Mouse (Mus musculus) R1 (cell line): Measurements from ENCODE around the gene Rpl9-ps6.
A peak's percentile ranks its signal among the peaks of the same experiment; 100 is the strongest.
"Not testable (repeated sequence)": the region's sequence is repeated elsewhere in the genome, so short reads cannot be mapped to it uniquely, and the experiment has no call there.

Source experiments
- DNase-seq: peaks from one replicate; pipeline ENCODE4 v3.0.0-alpha.2; 2018; ENCODE audit warnings: low read depth, low spot score

Rpl9-ps6 gene

GRCm38 (mm10) chr19:32481511-32481910 lies 15.1 kb upstream of the Rpl9-ps6 start:
- DNase-seq: no peak

GRCm38 (mm10) chr19:32480791-32481442 lies 14.5 kb upstream of the Rpl9-ps6 start:
- DNase-seq: no peak

GRCm38 (mm10) chr19:32480255-32480654 lies 13.9 kb upstream of the Rpl9-ps6 start:
- DNase-seq: no peak

GRCm38 (mm10) chr19:32476712-32477052 lies 10.3 kb upstream of the Rpl9-ps6 start:
- DNase-seq: no peak

- no peak for DNase-seq
Observed at GRCm38 (mm10) chr19:32476016-32476711, 9.8 kb upstream of the Rpl9-ps6 start.

- no peak for DNase-seq
Observed at GRCm38 (mm10) chr19:32470570-32471263, 4.3 kb upstream of the Rpl9-ps6 start.

GRCm38 (mm10) chr19:32470059-32470497 lies 3.7 kb upstream of the Rpl9-ps6 start:
- peak; percentile 79 for DNase-seq

GRCm38 (mm10) chr19:32467325-32467724 lies 947 bp upstream of the Rpl9-ps6 start:
- no peak for DNase-seq

- DNase-seq: no peak
Observed at GRCm38 (mm10) chr19:32465228-32465627, 1.1 kb downstream of the Rpl9-ps6 start.

GRCm38 (mm10) chr19:32463037-32463436 lies 3.3 kb downstream of the Rpl9-ps6 start:
- no peak for DNase-seq

GRCm38 (mm10) chr19:32457631-32458030 lies 8.7 kb downstream of the Rpl9-ps6 start:
- not testable (repeated sequence) for DNase-seq

- DNase-seq: no peak
Observed at GRCm38 (mm10) chr19:32456744-32457143, 9.6 kb downstream of the Rpl9-ps6 start.

GRCm38 (mm10) chr19:32452231-32452630 lies 14.1 kb downstream of the Rpl9-ps6 start:
- DNase-seq: no peak

- DNase-seq: no peak
Observed at GRCm38 (mm10) chr19:32448931-32449330, 17.4 kb downstream of the Rpl9-ps6 start.

- DNase-seq: peak; percentile 46
Observed at GRCm38 (mm10) chr19:32441568-32441967, 24.8 kb downstream of the Rpl9-ps6 start.

- peak; percentile 17 for DNase-seq
Observed at GRCm38 (mm10) chr19:32439356-32439755, 27.0 kb downstream of the Rpl9-ps6 start.

GRCm38 (mm10) chr19:32425856-32426255 lies 40.5 kb downstream of the Rpl9-ps6 start:
- DNase-seq: peak; percentile 54

GRCm38 (mm10) chr19:32424706-32425105 lies 41.7 kb downstream of the Rpl9-ps6 start:
- DNase-seq: no peak

GRCm38 (mm10) chr19:32419069-32419468 lies 47.3 kb downstream of the Rpl9-ps6 start:
- no peak for DNase-seq

GRCm38 (mm10) chr19:32416692-32417317 lies 49.6 kb downstream of the Rpl9-ps6 start:
- no peak for DNase-seq
